Mouse (Mus musculus) kidney, adult 2 months (tissue): Measurements from ENCODE around the gene Gm28635. TPM values are rescaled to one million over a fixed set of nuclear protein-coding genes. Genes with fewer than 3 reads are reported as not detected.

Source experiments
- DNase-seq: peaks from one replicate; pipeline ENCODE4 v3.0.0; 2021
- H3K27ac ChIP-seq: fragments of 200-500 bp; 2 replicates; pipeline ENCODE4 v1.5.1; 2012; ENCODE audit warnings: low read depth, low read length, control low read depth, inconsistent platforms; ENCODE audit not compliant: insufficient read depth
- H3K27me3 ChIP-seq: fragments of 200-500 bp; replicated peaks from 2 replicates; pipeline ENCODE4 v1.6.1; 2012; ENCODE audit warnings: mild to moderate bottlenecking, moderate library complexity, low read length, inconsistent platforms; ENCODE audit not compliant: control insufficient read depth, insufficient read depth
- H3K36me3 ChIP-seq: fragments of 200-500 bp; 2 replicates; pipeline ENCODE4 v1.6.1; 2012; ENCODE audit warnings: mild to moderate bottlenecking, moderate library complexity, low read length, inconsistent platforms; ENCODE audit not compliant: control insufficient read depth, insufficient read depth
- H3K4me1 ChIP-seq: fragments of 200-500 bp; 2 replicates; pipeline ENCODE4 v1.6.1; 2011; ENCODE audit warnings: low read length; ENCODE audit not compliant: control insufficient read depth, insufficient read depth
- H3K4me3 ChIP-seq: fragments of 200-500 bp; 2 replicates; pipeline ENCODE4 v1.5.1; 2011; ENCODE audit warnings: mild to moderate bottlenecking, low read depth, low read length, control low read depth; ENCODE audit not compliant: insufficient read depth
- CTCF ChIP-seq: fragments of 200-500 bp; conservative IDR thresholded peaks from 2 replicates; pipeline ENCODE4 v1.5.1; 2011; ENCODE audit warnings: low read depth, mild to moderate bottlenecking, control low read depth, low read length, moderate library complexity, mixed read lengths; ENCODE audit not compliant: insufficient read depth, insufficient read length
- POLR2A ChIP-seq: fragments of 200-500 bp; IDR thresholded peaks from one replicate; pipeline ENCODE4 v1.6.1; 2011; ENCODE audit warnings: low read depth, low read length, control low read depth
- WGBS: fragments of 180-500 bp; shearing (Covaris S2); methylation state at CpG from one replicate; pipeline ENCODE4 v1.1.7; 2018; 5-methylcytosine and 5-hydroxymethylcytosine counted together
- polyA plus RNA-seq: library from polyadenylated mRNA; depleted of rRNA; stranded (reverse); fragments of >200 nt; gene quantifications from 2 replicates; pipeline ENCODE4 v1.2.3, GENCODE M21; 2012

The Gm28635 gene
- polyA plus RNA-seq, 1 experiment: not detected

GRCm38 (mm10) chr2:84711898-84712297 is 34.1 kb upstream of the Gm28635 start:
- TF ChIP-seq POLR2A: no peak
- no peak for TF ChIP-seq CTCF
- whole genome bisulfite sequencing: 80% methylated on average over 2 of the region's 2 CpGs
- H3K27me3 ChIP-seq: no peaks in the 10 kb centered on the region
- H3K4me3 ChIP-seq: no peak overlapping the region
- no peak for DNase-seq
- peaks cover 8% of the 10 kb centered on the region for H3K36me3 ChIP-seq
- no peak overlapping the region for H3K27ac ChIP-seq
- H3K4me1 ChIP-seq: peaks cover 11% of the 10 kb centered on the region; the same call in 1 of the 2 replicates

- Histone ChIP-seq H3K4me3 (no peak overlapping the region), H3K4me1 (peaks cover 7% of the 10 kb centered on the region; the same call in 1 of the 2 replicates), H3K27ac (no peak overlapping the region), H3K36me3 (peaks cover 8% of the 10 kb centered on the region), H3K27me3 (no peaks in the 10 kb centered on the region)
- TF ChIP-seq CTCF (no peak), POLR2A (no peak)
- DNase-seq: no peak
- 55% methylated on average over 1 of the region's 1 CpGs for WGBS
Measured at GRCm38 (mm10) chr2:84707523-84707922, 29.7 kb upstream of the Gm28635 start.

- Histone ChIP-seq H3K27me3 (no peaks in the 10 kb centered on the region), H3K27ac (no peak overlapping the region), H3K4me1 (peaks cover 7% of the 10 kb centered on the region; the same call in 1 of the 2 replicates), H3K4me3 (no peak overlapping the region), H3K36me3 (peaks cover 6% of the 10 kb centered on the region)
- WGBS: 82% methylated on average over 1 of the region's 1 CpGs
- DNase-seq: no peak
- TF ChIP-seq CTCF (no peak), POLR2A (no peak)
Measured at GRCm38 (mm10) chr2:84705295-84705694, 27.5 kb upstream of the Gm28635 start.

GRCm38 (mm10) chr2:84704329-84704728 is 26.5 kb upstream of the Gm28635 start:
- TF ChIP-seq CTCF (no peak), POLR2A (no peak)
- Histone ChIP-seq H3K27ac (no peak overlapping the region), H3K27me3 (no peaks in the 10 kb centered on the region), H3K36me3 (no peaks in the 10 kb centered on the region; the same call in 1 of the 2 replicates), H3K4me1 (peaks cover 7% of the 10 kb centered on the region; the same call in 1 of the 2 replicates), H3K4me3 (no peak overlapping the region)
- no peak for DNase-seq
- WGBS: 47% methylated on average over 5 of the region's 5 CpGs

- WGBS: 88% methylated on average over 1 of the region's 1 CpGs
- DNase-seq: no peak
- TF ChIP-seq CTCF: no peak
- no peak for TF ChIP-seq POLR2A
- peaks cover 7% of the 10 kb centered on the region; the same call in 1 of the 2 replicates for H3K4me1 ChIP-seq
- no peaks in the 10 kb centered on the region for H3K27me3 ChIP-seq
- H3K27ac ChIP-seq: no peak overlapping the region
- no peak overlapping the region for H3K4me3 ChIP-seq
- no peaks in the 10 kb centered on the region; the same call in 1 of the 2 replicates for H3K36me3 ChIP-seq
Measured at GRCm38 (mm10) chr2:84703497-84703896, 25.7 kb upstream of the Gm28635 start.

GRCm38 (mm10) chr2:84695007-84695695 is 17.3 kb upstream of the Gm28635 start:
- no peak for DNase-seq
- H3K27me3 ChIP-seq: no peaks in the 10 kb centered on the region
- H3K4me1 ChIP-seq: no peaks in the 10 kb centered on the region
- 78% methylated on average over 5 of the region's 5 CpGs for WGBS
- H3K36me3 ChIP-seq: peaks cover 6% of the 10 kb centered on the region
- H3K4me3 ChIP-seq: no peak overlapping the region
- H3K27ac ChIP-seq: no peak overlapping the region
- no peak for TF ChIP-seq CTCF
- no peak for TF ChIP-seq POLR2A

GRCm38 (mm10) chr2:84690050-84690449 is 12.2 kb upstream of the Gm28635 start:
- TF ChIP-seq POLR2A (no peak), CTCF (no peak)
- DNase-seq: no peak
- H3K27me3 ChIP-seq: no peaks in the 10 kb centered on the region
- H3K36me3 ChIP-seq: peaks cover 14% of the 10 kb centered on the region
- 88% methylated on average over 12 of the region's 12 CpGs for WGBS
- H3K4me1 ChIP-seq: no peaks in the 10 kb centered on the region
- no peak overlapping the region for H3K27ac ChIP-seq
- H3K4me3 ChIP-seq: no peak overlapping the region
